Mouse (Mus musculus) mouse embryonic stem cell (cell line): ENCODE measurements around the gene Parp4.

ENCODE experiments used
- in situ Hi-C, 2 experiments: fragments of 300-500 bp; cut with MboI; formaldehyde crosslinking; loops; 1 replicate in 1 of 2; 3 replicates in 1 of 2; pipeline ENCODE4 v1.14.3; 2019 to 2020; ENCODE audit warnings: low sequenced_read_pairs in 2 of 2, low pct_unique_long_range_greater_than_20kb in 1 of 2, mixed read lengths in 1 of 2; ENCODE audit not compliant: unreplicated experiment in 1 of 2

Parp4 gene

DNA sequence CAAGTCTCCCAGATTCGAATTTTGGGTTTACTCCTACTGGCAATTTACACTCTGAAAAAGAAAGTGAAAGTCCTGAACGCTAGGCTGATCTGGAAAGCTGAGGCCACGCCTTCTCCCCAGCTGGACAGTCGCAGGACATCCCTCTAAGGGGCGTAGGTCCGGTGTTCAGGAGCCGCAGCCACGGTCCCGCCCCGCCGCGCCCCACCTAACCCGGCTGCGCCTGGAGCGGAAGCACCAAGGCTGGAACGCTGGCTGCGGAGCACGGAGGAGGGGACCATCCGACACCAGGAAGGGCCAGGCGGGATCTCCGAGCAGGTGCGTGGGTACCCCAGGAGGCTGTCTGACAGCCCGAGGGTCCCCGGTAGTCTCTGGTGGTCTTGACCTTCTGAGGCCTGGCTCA lies at the start of gene Parp4, which contains the start of gene Cenpj:
TSS of gene Parp4 (plus strand) at position 204 of the 400 bp plus-strand sequence.
TSS of gene Cenpj (minus strand) at position 10 of the 400 bp plus-strand sequence.
- in situ Hi-C loops = no loop called here

DNA sequence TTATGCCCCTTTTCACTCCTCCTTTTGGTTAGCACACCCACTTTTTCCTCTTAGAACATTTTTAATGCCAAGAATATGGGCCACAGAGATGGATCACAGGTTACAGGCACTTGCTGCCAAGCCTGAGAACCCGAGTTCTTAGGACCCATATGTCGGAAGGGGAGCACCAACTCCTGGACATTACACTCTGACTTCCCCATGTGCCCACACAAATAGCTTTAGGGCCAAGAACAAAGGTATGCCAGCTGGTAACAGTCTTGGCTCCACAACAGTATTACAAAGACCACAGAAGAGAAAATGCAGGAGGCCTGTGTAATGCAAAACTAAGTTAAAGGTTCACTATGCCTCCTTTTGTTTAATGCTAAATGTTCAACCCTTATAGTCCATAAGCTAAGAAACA lies 44.6 kb upstream of the Parp4 start:
- in situ Hi-C loops = no loop called here

- in situ Hi-C loops = no loop called here
Observed at GRCm38 (mm10) chr14:56544946-56545345, 30.5 kb upstream of the Parp4 start.

DNA sequence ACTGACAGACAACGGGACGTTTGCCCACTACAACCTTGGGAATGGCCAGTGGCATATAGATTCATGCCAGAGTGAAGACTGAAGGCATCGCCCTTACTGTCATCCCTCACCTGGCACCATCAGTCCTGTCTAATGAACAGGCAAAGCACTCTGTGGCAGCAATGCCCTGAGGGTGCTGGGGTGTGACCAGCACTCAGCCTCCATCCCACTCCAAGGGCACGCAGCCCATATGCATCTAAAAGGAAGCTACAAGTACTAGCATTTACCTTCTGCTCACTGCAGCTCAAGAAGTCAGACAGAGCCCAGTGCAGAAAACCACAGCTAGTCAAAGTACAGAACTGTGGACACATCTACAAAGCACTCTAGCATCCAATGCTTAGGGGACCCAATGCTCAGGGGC lies 29.9 kb upstream of the Parp4 start:
- in situ Hi-C loops = no loop called here

DNA sequence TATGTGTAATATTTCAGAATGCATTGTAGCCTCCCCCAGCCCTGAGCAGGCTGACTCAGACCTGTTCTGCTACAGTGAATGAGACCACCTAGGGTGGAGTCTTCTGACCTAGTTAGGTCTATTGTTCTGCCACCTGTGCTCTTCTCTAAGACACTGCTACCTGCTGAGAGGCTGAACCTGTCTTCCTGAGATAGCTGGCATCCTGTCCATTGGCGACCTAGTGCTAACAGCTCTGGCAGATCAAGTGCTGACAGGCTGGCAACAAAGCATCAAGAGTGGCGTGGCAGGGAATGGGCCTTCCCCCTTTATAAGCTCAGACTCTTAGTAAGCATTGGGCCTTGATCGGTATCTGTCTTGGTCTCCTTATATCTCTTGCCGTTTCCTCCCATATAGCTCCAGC lies 24.5 kb upstream of the Parp4 start:
- in situ Hi-C loops = no loop called here

DNA sequence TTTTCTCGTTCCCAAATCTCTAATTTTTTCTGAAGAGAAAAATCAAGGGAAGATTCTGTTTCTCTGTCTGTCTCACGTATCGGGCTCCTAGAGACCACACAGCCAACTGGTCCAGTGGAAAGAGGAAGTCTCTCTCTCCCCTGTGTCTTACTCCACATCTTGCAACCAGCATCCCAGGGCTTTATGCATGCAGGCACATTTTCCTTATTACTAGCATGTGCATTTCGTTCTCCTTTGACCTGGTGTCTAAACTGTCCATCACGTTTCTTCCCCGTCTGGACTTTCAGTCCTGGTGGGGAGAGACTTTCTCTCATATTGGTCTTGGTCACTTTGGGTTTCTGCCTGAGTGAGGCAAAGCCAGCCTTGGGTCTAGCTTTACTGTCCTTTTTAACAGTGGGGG lies 22.5 kb upstream of the Parp4 start:
- in situ Hi-C loops = no loop called here

- in situ Hi-C loops = no loop called here
Observed at GRCm38 (mm10) chr14:56553331-56553730, 22.1 kb upstream of the Parp4 start.

DNA sequence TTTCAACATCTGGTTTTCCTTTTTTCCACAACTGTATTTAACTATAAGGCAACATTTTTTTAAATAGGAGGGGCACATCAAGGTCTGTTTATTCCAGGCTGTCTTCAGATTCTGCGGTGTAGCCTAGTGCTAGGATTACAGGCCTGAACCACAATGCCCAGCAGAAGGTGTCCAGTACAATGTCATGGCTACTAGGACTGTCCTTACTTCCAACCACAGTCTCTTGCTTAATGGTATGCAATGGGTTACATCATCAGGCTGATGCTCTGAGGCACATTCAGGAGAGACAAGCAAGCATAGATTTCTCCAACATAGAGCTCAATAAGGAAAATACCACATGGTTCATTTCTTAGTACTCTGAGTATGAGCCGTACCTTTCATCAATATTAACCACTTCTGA lies 20.7 kb upstream of the Parp4 start:
- in situ Hi-C loops = no loop called here

DNA sequence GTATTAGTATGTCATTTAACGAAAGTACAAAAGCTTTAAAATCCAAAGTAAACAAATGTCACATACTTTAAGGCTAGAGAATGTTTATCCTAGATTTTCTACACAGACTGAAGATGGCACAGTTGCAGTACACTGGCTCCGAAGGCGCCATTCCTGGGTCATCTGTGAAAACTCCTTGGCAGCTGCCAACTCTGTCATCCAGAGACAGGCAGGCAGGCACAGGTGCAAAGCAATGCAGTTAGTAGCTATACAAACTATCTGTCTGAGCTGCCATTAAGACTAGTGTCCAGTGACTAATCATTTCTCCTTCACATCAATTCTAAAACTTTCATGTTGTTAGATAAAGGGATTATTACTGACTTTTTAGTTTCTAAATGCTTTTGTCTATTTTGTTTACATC lies 16.3 kb upstream of the Parp4 start:
- in situ Hi-C loops = no loop called here

DNA sequence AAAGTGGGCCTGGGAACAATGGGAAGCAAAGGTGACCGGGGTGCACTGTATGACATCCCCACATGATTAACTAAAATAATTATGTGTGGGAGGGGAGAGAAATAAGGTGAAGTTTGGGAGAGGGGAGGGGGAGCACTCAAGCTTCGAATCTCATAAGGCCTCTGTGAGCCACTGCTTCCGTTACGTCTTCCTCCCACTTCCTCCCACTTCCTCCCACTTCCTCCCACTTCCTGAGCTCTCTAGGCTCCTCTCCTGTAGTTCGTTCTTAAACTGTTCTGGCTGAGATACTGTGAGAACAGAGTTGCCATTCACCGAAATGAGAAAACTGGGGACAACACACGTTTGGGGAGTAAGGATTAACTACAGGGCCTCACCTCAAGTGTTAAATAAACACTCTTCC lies 7.9 kb upstream of the Parp4 start:
- in situ Hi-C loops = no loop called here

- in situ Hi-C loops = no loop called here
Observed at GRCm38 (mm10) chr14:56569041-56569440, 6.4 kb upstream of the Parp4 start.

DNA sequence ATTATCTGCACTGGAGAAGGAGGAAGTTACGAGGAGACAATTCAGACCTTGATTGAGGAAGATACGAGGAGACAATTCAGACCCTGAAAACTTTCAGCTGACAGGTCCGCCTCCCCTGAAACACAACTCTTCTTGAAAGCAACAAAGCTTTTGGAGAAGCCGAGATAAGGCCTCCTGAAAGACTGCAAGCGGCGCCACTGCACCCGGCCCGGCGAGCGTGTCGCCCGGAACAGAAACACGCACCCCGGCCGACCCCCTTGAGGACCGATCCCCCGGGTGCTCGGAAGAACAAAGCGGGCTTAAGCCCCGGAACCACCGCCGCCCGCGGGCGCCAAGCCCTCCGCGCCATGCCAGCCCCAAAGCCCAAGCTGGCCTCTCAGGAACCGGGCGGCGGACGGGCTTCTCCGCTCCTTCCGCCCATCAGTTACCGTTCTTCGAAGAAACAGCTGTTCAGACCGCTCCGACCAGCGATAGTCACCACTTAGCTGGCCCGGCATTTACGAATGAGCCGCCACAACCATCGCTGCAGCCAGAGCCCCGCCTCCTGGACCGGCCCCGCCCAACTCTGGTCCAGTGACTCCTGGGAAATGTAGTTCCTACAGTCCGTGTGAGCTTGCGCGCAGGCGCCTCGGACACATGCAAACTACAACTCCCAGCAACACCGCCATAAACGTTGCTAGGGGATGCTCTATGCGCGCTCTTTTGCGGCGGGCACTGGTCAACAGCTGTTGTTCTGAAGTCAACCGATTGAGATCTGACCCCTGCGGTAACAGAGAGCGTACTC lies 3.9 kb upstream of the Parp4 start:
- in situ Hi-C loops = no loop called here

DNA sequence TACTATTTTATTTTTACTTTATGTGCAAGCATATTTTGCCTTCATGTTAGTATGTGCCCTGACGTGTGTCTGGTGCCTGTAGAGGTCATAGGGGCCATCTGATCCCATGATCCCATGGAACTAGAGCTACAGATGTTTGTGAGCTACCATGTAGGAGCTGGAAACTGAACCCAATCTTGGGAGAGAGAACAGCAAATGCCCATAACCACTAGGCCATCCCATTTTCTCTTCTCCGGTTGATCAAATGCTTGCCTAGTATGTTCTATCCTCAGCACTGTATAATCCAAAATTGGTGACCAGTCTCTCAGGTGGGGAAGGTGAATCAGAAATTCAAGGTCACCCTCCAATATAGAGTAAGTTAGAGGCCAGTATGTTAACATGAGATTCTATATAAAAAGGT lies 2.9 kb upstream of the Parp4 start:
- in situ Hi-C loops = no loop called here

- in situ Hi-C loops = no loop called here
Observed at GRCm38 (mm10) chr14:56575969-56576901, 816 bp downstream of the Parp4 start.

GRCm38 (mm10) chr14:56579011-56579410 lies 3.6 kb downstream of the Parp4 start:
- in situ Hi-C loops = no loop called here

DNA sequence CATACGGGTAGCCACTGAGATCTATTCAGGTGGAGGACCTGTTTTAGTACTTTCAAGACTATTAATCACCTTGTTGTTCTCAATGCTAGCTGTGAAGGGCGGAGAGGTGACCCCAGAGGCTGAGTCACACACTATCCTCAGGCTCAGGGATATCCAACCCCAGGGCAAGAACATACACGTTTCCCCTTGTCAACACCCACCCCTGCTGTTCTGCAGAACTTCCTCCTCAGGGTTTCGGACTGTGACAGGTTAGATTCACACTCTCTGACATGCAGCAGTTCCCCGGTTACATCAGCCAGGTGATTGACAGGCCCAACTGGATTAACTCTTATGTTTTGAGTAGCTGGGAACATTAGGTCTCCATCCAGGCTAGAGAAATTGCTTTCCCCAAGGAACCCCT lies 5.7 kb downstream of the Parp4 start:
- in situ Hi-C loops = no loop called here

- in situ Hi-C loops = no loop called here
Observed at GRCm38 (mm10) chr14:56582294-56582693, 6.9 kb downstream of the Parp4 start.

GRCm38 (mm10) chr14:56592191-56592590 lies 16.8 kb downstream of the Parp4 start:
- in situ Hi-C loops = no loop called here

- in situ Hi-C loops = no loop called here
Observed at GRCm38 (mm10) chr14:56594811-56595210, 19.4 kb downstream of the Parp4 start.

- in situ Hi-C loops = no loop called here
Observed at GRCm38 (mm10) chr14:56598759-56599158, 23.3 kb downstream of the Parp4 start.
